Mouse (Mus musculus): ENCODE data around the gene Nup107. TPM values are rescaled to one million over a fixed set of nuclear protein-coding genes. Genes with fewer than 3 reads are reported as not detected.

The Nup107 gene
- polyA plus RNA-seq, 1 experiment from 2014 or later, result 35.6 TPM

GRCm38 (mm10) chr10:117799806-117800205 lies 7.3 kb upstream of the Nup107 start:
- 82% methylated on average over 11 of the region's 11 CpGs for WGBS

GRCm38 (mm10) chr10:117798436-117799035 lies 6.0 kb upstream of the Nup107 start:
- Histone ChIP-seq H3K4me1 (replicated peaks) (peaks cover 2% of the 10 kb centered on the region), H3K27me3 (no peaks in the 10 kb centered on the region), H3K36me3 (no peaks in the 10 kb centered on the region), H3K9ac (no peak overlapping the region), H3K4me3 (no peak overlapping the region), H3K9me3 (replicated peaks) (no peaks in the 10 kb centered on the region), H3K4me2 (no peak overlapping the region), H3K27ac (no peak overlapping the region)
- WGBS, result 70% methylated on average over 6 of the region's 6 CpGs
- ATAC-seq (replicated peaks; ENCODE audit: insufficient number of reproducible peaks, insufficient read depth, low FRiP score, low read depth), result no peak

More at GRCm38 (mm10) chr10:117799806-117800205, 7.3 kb upstream of the Nup107 start:
- H3K4me2 ChIP-seq, result no peak overlapping the region
- no peaks in the 10 kb centered on the region for H3K4me1 ChIP-seq (replicated peaks)
- no peaks in the 10 kb centered on the region for H3K9me3 ChIP-seq (replicated peaks)
- H3K36me3 ChIP-seq, result no peaks in the 10 kb centered on the region
- H3K4me3 ChIP-seq, result no peak overlapping the region
- H3K27me3 ChIP-seq, result no peaks in the 10 kb centered on the region
- ATAC-seq (replicated peaks; ENCODE audit: insufficient number of reproducible peaks, insufficient read depth, low FRiP score, low read depth), result no peak
- H3K9ac ChIP-seq, result no peak overlapping the region
- H3K27ac ChIP-seq, result no peak overlapping the region

DNA sequence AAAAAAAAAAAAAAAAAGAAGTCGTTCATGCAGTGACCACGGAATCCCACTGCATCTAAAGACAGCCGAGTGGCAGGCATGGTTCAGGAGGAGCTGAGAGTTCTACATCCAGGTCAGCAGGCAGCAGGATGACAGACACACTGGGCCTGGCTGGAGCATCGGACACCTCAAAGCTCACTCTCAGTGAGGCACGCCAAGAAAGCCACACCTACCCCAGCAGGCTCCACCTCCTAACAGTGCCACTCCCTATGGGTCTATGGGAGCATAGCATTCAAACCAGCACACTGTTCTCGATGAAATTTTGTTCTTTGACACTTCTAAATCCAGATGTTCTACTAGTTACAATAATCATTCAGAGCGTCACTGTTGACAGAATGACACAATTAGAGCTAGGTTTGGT lies 5.2 kb upstream of the Nup107 start:
- Histone ChIP-seq H3K4me1 (replicated peaks) (peaks cover 8% of the 10 kb centered on the region), H3K4me3 (no peak overlapping the region), H3K9me3 (replicated peaks) (no peaks in the 10 kb centered on the region), H3K9ac (no peak overlapping the region), H3K4me2 (no peak overlapping the region), H3K36me3 (no peaks in the 10 kb centered on the region), H3K27ac (no peak overlapping the region), H3K27me3 (no peaks in the 10 kb centered on the region)
- 78% methylated on average over 7 of the region's 7 CpGs for WGBS
- ATAC-seq (replicated peaks; ENCODE audit: insufficient number of reproducible peaks, insufficient read depth, low FRiP score, low read depth), result no peak

- H3K9ac ChIP-seq, result no peak overlapping the region
- WGBS, result 88% methylated on average over 12 of the region's 12 CpGs
- no peaks in the 10 kb centered on the region for H3K36me3 ChIP-seq
- H3K9me3 ChIP-seq (replicated peaks), result no peaks in the 10 kb centered on the region
- no peak overlapping the region for H3K4me2 ChIP-seq
- ATAC-seq (replicated peaks; ENCODE audit: insufficient number of reproducible peaks, insufficient read depth, low FRiP score, low read depth), result no peak
- H3K27ac ChIP-seq, result no peak overlapping the region
- H3K4me3 ChIP-seq, result no peak overlapping the region
- H3K27me3 ChIP-seq, result no peaks in the 10 kb centered on the region
- peaks cover 8% of the 10 kb centered on the region for H3K4me1 ChIP-seq (replicated peaks)
Measured at GRCm38 (mm10) chr10:117797106-117797505, 4.6 kb upstream of the Nup107 start.

GRCm38 (mm10) chr10:117796181-117796580 lies 3.7 kb upstream of the Nup107 start:
- no peaks in the 10 kb centered on the region for H3K9me3 ChIP-seq (replicated peaks)
- H3K4me2 ChIP-seq, result no peak overlapping the region
- no peak overlapping the region for H3K27ac ChIP-seq
- H3K9ac ChIP-seq, result no peak overlapping the region
- H3K4me3 ChIP-seq, result no peak overlapping the region
- peaks cover 16% of the 10 kb centered on the region for H3K4me1 ChIP-seq (replicated peaks)
- WGBS, result 93% methylated on average over 7 of the region's 7 CpGs
- no peaks in the 10 kb centered on the region for H3K27me3 ChIP-seq
- no peak for ATAC-seq (replicated peaks; ENCODE audit: insufficient number of reproducible peaks, insufficient read depth, low FRiP score, low read depth)
- no peaks in the 10 kb centered on the region for H3K36me3 ChIP-seq

GRCm38 (mm10) chr10:117795206-117795605 lies 2.7 kb upstream of the Nup107 start:
- Histone ChIP-seq H3K9me3 (replicated peaks) (no peaks in the 10 kb centered on the region), H3K4me1 (replicated peaks) (peaks cover 25% of the 10 kb centered on the region), H3K4me3 (no peak overlapping the region), H3K4me2 (no peak overlapping the region), H3K27ac (no peak overlapping the region), H3K27me3 (no peaks in the 10 kb centered on the region), H3K9ac (no peak overlapping the region), H3K36me3 (no peaks in the 10 kb centered on the region)
- WGBS, result 73% methylated on average over 4 of the region's 4 CpGs
- ATAC-seq (replicated peaks; ENCODE audit: insufficient number of reproducible peaks, insufficient read depth, low FRiP score, low read depth), result no peak

GRCm38 (mm10) chr10:117793436-117794030 lies 1.0 kb upstream of the Nup107 start:
- Histone ChIP-seq H3K27me3 (no peaks in the 10 kb centered on the region), H3K9ac (no peak overlapping the region), H3K4me3 (peak overlapping the region; percentile 90), H3K4me2 (peak overlapping the region; percentile 68), H3K4me1 (replicated peaks) (peaks cover 25% of the 10 kb centered on the region), H3K9me3 (replicated peaks) (no peaks in the 10 kb centered on the region), H3K27ac (peak overlapping the region; percentile 82), H3K36me3 (no peaks in the 10 kb centered on the region)
- ATAC-seq (replicated peaks; ENCODE audit: insufficient number of reproducible peaks, insufficient read depth, low FRiP score, low read depth), result no peak
- 54% methylated on average over 11 of the region's 11 CpGs for WGBS

GRCm38 (mm10) chr10:117791171-117791470 lies 1.4 kb downstream of the Nup107 start:
- Histone ChIP-seq H3K4me2 (peak overlapping the region; percentile 77), H3K4me1 (replicated peaks) (peaks cover 25% of the 10 kb centered on the region), H3K4me3 (peak overlapping the region; percentile 90), H3K27me3 (no peaks in the 10 kb centered on the region), H3K9me3 (replicated peaks) (no peaks in the 10 kb centered on the region), H3K27ac (no peak overlapping the region), H3K36me3 (peaks cover 18% of the 10 kb centered on the region), H3K9ac (peak overlapping the region; percentile 89; the same call in 1 of the 2 replicates)
- no peak for ATAC-seq (replicated peaks; ENCODE audit: insufficient number of reproducible peaks, insufficient read depth, low FRiP score, low read depth)
- 88% methylated on average over 2 of the region's 2 CpGs for WGBS

DNA sequence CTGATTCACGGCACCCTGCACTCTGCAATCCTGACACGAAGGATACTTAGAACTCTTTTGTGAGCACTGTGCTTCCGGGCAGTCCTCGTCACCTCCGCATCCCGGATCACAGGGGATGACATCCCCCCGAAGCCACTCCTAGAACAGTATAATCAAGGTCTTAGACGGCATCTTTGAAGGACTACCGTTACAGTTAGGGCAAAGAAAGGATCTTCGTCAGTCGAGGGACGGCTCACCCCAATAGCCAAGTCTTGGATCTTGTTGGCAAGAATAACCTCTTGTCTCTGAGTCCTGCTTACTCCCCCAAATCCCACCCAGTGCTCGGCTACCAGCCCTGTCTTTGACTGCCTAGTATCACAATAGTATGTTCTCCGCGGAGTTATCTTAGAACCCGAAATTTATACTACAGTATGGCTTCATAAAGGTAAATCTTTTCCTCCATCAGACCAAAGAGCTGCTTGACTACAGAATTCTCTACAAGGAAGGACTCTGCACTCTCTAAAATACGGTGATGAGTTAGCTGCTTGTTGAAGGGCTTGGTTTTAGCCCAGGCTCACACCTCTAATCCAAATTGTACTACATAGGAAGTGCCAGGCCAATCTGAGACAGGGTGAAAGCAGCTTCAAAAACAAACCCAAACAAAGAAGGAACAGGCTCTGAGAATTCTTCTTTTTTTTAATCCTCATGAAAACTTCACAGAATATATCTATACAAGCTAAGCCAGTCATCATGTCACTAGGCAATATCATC lies 1.9 kb downstream of the Nup107 start:
- Histone ChIP-seq H3K9me3 (replicated peaks) (no peaks in the 10 kb centered on the region), H3K36me3 (peaks cover 21% of the 10 kb centered on the region), H3K4me3 (no peak overlapping the region), H3K4me2 (no peak overlapping the region), H3K9ac (0 out of 2 replicates have a peak overlapping the region, but pooled peaks have one; percentile 89), H3K27ac (no peak overlapping the region), H3K4me1 (replicated peaks) (peaks cover 25% of the 10 kb centered on the region), H3K27me3 (no peaks in the 10 kb centered on the region)
- 91% methylated on average over 17 of the region's 17 CpGs for WGBS
- ATAC-seq (replicated peaks; ENCODE audit: insufficient number of reproducible peaks, insufficient read depth, low FRiP score, low read depth), result no peak

DNA sequence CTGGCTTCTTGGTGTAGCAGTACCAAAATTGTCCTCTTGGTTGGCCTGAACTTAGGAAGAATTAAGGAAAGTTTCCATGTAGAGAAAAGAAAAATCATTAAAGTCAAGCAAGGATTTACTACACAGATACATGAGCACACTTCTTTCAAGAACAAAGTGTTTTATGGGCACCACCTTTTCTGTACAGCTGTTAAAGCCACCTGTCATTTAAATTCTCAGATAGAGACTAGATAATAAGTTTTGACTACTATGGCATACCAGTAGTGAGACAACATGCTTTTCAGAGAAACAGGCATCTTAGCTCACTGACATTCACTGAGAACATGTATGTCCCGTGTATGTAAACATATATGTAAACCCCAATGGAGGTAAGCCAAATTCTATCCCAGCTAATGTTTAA lies 2.5 kb downstream of the Nup107 start:
- WGBS, result 89% methylated on average over 1 of the region's 1 CpGs
- no peak overlapping the region for H3K4me2 ChIP-seq
- H3K27me3 ChIP-seq, result no peaks in the 10 kb centered on the region
- H3K4me3 ChIP-seq, result no peak overlapping the region
- H3K4me1 ChIP-seq (replicated peaks), result peaks cover 25% of the 10 kb centered on the region
- peaks cover 25% of the 10 kb centered on the region for H3K36me3 ChIP-seq
- H3K9me3 ChIP-seq (replicated peaks), result no peaks in the 10 kb centered on the region
- H3K27ac ChIP-seq, result no peak overlapping the region
- no peak for ATAC-seq (replicated peaks; ENCODE audit: insufficient number of reproducible peaks, insufficient read depth, low FRiP score, low read depth)
- H3K9ac ChIP-seq, result no peak overlapping the region

DNA sequence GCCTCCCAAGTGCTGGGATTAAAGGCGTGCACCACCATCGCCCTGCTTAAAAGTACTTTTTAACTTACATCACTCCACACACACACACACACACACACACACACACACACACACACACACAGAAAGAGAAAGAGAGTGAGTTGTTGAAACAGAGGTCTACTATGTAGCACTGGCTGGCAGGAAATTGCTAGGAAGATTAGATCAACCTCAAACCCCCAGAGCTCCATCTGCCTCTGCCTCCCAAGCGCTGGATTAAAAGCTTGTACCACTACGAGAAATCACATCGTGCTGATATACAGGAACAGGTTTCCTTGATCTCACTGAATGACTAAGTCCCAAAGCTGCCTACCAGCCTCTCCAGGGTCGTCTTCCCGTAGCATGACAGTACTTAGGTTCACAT lies 7.9 kb downstream of the Nup107 start:
- Histone ChIP-seq H3K27me3 (no peaks in the 10 kb centered on the region), H3K4me3 (no peak overlapping the region), H3K4me2 (no peak overlapping the region), H3K4me1 (replicated peaks) (no peaks in the 10 kb centered on the region), H3K36me3 (peaks cover 65% of the 10 kb centered on the region), H3K9ac (no peak overlapping the region), H3K9me3 (replicated peaks) (no peaks in the 10 kb centered on the region), H3K27ac (no peak overlapping the region)
- no peak for ATAC-seq (replicated peaks; ENCODE audit: insufficient number of reproducible peaks, insufficient read depth, low FRiP score, low read depth)
- 88% methylated on average over 7 of the region's 7 CpGs for WGBS

Measured in heart, embryonic 15.5 days (tissue).